Mouse (Mus musculus) spleen, adult 2 months (tissue): Measurements from ENCODE around the gene Slf2.

ENCODE experiments used
- CTCF ChIP-seq: fragments of 200-500 bp; IDR thresholded peaks from 2 replicates; pipeline ENCODE4 v1.5.1; 2011; ENCODE audit warnings: mild to moderate bottlenecking, inconsistent platforms; ENCODE audit not compliant: insufficient read depth, insufficient read length, insufficient replicate concordance; ENCODE audit errors: extremely low read depth
- POLR2A ChIP-seq: fragments of 200-500 bp; IDR thresholded peaks from 2 replicates; pipeline ENCODE4 v1.6.1; 2011; ENCODE audit warnings: low read depth, low read length, inconsistent platforms

DNA sequence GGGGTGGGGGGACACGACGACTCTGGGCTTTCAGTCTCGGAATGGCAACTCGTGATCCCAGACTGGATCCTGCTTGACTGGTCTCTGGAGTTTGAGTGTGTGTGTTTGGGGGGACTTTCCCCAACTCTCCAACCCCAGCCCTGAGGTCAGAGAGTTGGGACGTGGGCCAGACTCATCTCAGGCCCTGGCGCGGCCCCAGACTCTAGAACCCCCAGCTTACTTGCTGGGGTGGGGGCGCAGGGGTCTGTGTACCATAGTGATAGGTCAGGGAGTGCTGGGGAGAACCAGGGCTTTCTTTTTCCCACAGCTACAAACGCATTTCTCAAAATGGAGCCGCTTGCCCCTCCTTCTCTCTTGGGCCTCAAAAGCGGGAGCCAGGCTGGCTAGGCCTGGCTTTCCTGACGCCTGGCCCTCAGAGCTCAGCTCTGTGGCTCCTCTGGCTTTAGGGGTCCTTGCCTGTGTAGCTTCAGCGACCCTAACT, 87.4 kb downstream of the Slf2 start:
- TF ChIP-seq POLR2A (no peak), CTCF (no peak)
